Mouse (Mus musculus) monocyte, adult 2 months (primary cell): ENCODE measurements at regions not wholly inside any gene's neighbourhood (a gene's known extent, or its start where the extent isn't known, plus 50 kb on each side); places are given as distances from the start of the nearest gene placed in this dataset.

Experiments
- DNase-seq, 2 experiments: peaks; one replicate each; pipeline ENCODE4 v3.0.0; 2022; ENCODE audit warnings: low spot score in 2 of 2, low read depth in 1 of 2

DNA sequence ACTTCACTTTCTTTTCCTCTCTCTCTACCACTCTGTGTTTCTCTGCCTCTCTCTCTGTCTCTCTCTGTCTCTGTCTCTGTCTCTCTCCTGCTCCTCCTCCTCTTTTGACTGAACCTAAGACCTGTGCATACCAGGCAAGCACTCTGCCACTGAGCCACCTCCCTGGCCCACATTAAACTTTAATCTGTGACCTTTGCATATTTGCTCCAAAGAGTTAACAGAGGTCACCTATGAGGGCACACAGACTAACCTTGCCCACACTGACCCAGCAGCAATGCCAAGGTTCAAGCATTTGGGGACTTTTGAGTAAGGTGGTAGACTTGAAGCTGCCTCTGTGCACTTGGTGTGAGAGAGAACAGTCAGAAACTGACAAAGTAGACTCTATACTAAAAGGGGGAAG is 123.4 kb upstream of the Tmem45b start:
- DNase-seq, result no peak

DNA sequence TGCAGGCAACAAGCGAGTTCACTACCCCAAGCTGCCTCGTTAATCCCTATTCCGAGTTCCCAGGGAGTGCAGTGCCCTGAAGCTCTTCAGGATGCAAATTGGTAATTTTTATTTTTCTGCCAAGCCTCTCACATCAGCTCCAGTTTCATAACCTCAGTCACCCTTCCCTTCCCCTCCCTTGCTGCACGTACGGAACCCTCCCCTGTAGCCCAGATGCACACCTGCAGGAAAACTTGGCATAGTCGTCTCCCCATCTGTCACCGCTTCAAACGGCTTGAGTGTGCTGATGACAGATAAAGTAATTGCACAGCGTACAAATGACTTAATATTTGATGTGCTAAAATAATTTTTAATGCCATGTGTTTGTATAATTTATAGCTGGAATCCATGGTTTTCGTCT is 119.7 kb upstream of the Tmem45b start:
- no peak for DNase-seq

DNA sequence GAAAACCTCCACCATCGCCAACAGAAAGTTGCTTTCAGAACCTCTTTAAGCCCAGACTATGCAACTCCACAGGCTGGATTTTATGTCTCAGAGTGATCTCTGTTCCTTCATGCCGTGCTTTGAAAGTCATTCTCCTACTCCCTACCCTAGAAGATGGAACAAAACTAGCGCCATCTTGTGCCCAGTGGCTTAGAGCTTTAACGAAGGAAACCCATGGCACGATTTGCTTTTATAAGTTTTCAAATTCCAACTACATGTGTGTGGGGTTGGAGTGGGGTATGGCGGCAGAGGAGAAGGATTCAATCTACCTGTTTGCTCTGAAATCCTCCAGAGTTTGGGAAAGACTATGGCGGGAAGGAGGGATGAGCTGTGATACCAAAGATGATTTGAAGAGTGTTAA is 118.7 kb upstream of the Tmem45b start:
- no peak for DNase-seq

DNA sequence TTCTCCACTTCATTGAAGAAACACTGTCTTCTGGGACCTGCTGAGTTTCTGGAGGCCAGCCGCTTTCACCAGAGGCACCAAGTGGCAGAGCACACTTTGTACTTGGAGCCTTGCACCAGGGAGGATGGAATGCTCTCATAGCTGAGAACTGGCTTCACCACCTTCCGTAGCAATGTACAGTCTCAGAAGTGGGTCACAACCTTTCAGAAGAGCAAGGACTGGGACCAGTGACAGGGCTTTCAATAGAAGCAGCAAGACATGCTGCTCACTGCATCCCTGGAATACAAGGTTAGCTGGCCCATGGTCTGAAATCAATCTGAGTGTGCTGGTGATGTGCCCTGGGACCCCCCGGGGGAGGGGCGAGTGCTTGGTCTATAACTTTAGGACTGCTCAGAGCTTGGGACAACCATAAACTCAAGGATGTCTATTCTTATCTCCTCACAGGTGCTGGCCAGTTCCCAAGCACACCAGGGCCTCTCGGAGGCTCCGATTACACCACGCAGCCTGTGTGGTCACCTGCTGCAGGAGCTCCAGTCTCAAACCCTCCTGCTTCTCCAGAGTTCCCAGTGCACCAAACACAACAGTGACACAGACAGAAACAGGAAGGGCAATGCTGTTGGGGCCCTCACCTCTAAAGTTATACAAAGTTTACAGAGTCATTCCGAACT is 114.4 kb upstream of the Tmem45b start:
- DNase-seq, result no peak

DNA sequence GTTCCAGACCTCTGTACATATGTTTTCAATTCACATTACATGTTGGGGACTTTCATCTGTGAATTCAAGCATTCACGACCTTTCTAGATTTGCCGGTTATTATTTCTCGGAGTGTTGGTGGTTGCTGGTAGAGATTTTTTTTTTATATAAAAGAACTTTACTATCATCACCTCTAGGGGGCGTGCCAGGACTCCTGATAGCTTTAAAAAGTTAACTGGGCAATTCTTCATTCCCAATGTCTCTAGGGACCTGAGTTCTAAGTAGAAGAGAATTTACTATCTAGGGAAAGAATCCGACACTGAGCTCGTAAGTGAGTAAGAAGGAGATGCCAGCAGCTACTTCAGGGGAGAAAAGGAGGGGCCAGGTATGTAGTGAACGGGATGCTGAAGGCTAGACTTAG is 112.8 kb upstream of the Tmem45b start:
- no peak for DNase-seq

DNA sequence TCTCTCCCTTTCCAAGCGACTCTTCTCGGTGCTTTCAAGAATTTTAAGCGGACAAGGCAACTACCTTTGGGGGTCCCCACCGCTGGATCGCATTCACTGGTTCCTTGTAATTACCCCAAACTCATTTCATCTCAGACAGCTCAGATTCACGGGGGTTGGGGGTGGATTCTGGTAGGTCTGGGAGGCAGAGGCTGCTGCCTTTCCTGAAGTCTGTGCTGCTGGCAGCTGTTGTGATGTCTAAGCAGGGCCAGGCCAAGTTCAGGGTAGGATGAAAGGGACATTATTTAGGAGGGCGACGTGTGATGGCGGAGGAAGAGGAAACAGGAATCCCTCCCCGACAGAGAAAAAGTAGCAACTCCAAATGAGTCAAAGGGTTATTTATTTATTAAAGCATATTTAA is 102.8 kb upstream of the Tmem45b start:
- no peak for DNase-seq

DNA sequence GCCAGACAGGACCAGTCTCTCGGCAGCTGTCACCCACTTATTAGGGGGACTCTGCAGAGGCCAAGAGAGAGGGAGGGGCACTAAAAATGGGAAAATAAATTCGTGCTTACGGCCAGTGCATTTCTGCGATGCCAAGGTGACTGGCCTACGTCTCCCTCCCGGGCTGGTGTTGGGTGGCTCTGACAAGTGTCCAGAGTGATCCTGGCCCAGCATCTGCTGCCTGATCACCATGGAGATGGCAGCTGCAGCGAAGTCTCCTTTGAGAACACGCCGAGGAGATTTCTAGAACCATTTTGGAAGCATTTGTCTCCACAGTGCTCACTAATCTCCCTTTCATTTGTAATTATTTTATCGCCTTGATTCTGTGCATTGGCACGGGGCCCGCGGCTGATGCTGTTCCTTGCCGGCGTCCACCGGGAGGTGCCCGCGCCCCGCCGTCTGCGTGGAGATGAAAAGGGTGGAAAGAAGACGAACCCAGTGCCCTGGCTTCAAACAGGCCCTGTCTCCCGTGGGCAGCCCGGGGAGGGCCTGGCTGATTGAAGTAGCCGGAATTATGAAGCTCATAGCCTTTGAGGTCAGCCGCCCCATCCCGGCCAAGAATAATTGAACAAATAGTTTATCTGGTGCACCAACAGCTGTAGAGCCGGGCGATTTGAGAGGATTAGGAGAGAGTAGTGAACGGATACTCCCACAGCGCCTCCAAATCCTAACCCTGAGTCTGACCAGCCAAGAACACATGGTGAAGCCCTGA is 102.2 kb upstream of the Tmem45b start:
- no peak for DNase-seq

DNA sequence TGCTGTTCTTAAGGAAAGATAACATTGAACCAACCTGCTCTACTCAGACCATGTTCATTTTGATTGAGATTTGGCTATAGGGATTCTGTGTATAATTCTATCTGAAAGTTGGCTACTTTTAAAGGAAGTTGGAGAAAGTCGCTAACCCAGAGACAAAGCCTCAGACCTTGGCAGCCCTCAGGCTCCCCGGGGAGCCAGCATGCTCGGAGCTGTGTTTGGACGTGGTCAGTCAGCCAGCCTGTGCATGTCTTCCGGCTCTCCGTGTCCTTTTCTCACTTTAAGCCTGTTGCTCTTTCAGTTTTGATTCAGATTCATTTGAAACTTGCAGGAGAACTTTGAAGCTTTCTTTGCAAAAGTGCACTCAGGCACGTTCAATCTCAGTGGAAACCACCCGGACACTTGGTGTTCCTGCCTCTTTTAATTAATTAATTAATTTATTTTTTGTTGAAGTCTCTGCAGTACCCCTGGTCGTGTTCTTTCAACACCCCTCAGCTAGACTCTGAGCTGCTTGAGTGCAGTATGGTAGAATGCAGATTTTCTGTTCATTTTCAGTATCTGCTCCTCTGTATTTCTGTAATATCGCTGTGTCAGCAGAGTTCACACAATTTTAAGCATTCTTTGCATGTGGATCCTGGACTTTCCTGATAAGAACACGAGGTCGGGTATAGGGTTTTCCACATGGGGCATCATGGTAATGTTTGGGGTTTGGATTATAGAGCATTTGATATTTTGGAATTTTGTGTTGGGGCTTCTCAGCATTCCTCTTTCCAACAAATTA is 100.9 kb upstream of the Tmem45b start:
- no peak for DNase-seq

DNA sequence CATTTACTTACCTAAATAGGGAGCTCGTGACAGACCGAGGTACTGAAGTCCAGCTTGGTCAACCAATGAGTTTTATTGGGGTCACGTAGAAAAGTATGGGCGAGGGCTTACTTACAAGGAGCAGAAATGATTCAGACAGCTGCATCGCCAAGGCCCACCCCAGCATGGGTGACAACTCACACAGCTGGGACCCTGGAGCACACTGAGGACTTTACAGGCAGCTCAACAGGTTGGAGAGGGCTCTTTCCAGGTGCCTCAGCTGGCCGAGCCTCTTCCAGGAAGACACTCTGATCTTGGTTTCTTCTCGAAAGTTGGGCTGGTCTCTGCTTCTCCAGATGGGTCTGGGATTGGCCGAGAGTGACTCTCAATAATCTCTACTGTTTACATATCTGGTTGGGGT is 99.3 kb upstream of the Tmem45b start:
- no peak for DNase-seq

DNA sequence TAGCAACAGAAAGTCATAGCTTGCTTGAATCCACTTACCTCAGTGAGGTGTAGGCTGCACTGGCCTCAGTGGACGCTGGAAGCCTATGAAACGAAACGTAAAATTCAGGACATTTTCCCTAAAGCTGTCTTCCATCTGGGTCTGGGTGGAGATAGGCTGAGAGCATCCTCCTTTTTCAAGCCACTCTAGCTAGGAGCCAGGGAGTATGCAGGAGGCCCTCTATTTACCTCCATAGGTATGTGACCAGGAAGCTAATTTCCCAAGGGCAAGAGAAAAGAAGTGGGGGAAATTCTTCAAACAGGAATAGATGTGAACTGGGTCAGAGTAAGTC is 95.9 kb upstream of the Tmem45b start:
- DNase-seq, result no peak

DNA sequence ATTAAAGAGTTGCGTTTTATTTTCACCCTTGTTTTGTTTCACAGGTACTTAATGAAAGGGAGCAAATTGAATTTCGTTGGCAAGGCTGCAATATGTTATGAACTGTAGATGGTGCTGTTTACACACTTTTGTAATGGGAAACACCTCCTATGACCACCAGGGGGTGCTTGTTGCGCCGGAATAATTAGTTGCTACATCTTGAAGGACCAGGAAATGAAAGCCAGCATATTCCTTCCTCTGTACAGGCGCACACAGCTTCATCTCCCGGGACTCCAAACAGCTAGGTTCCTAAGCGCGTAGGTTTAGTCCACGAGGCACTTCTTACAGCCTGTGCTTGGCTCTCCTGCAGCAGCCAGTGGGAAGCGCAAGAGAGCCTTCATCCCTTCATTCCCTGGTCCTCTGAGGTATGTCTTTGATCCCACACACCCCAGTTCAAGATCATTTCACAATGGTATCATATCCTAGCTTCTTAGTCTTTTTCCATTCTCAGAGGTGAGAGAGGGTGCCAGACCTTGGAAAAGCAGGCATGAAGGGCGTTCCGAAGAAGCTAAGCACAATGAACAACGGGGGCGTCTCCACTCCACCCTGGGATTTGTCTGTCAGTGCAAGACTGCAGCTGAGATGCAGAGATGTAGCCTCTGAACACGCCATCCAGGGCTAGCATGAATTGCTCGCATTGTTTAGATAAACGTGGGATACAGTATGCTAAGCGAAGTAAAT is 95.4 kb upstream of the Tmem45b start:
- peak in 1 of 2 experiments; percentile 5 for DNase-seq

DNA sequence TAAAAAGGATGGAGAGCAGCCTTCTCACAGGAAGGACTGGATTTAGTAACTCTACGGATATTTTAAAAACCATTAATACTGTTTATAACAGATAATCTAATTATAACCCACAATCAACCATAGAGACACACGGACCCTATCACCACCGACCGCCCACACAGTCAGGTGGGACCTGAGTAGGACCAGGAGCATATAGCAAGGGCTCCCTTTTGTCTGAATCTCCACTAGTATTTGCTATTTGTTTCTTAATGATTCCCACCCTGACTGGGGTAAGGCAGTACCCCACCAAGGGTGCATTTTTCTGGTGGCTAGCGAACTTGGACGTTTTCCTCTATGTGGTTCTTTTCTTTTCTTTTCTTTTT is 79.4 kb upstream of the Tmem45b start:
- DNase-seq, result no peak

DNA sequence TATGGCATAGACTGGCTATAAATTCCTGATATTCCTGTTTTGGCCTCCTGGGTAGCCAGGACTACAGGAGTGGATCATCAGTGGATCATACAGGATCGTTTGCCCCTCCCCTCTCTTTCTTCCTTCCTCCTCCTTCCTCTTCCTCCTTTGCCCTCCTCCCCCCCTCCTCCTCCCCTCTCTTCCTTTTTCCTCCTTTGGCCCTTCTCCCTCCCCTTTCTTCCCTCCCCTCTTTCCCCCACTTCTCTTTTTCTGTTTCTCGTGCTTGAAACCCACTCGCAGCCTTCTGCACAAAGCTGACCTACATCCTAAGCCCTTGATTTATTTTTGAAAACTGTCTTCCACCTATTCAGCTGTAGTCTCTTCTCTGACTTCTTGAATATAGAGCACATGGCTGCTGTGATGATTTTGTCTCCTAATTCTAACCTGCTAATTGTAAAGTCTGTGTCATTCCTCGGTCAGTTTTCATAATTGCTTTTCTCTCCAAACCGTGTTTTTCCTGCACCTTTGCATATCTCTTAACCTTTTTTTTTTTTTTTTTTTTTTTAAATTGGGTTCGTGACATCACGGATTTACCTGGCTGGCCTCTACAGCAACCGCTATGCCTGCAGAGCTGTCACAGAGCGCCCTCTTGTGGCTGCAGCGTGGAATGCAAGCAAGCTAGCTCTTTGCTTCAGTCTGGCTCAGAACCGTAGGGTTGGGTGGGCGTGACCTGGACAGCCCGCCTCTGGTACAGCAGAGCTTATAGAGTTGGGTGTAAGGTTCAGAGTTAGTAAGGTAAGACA is 78.8 kb upstream of the Tmem45b start:
- DNase-seq, result no peak

DNA sequence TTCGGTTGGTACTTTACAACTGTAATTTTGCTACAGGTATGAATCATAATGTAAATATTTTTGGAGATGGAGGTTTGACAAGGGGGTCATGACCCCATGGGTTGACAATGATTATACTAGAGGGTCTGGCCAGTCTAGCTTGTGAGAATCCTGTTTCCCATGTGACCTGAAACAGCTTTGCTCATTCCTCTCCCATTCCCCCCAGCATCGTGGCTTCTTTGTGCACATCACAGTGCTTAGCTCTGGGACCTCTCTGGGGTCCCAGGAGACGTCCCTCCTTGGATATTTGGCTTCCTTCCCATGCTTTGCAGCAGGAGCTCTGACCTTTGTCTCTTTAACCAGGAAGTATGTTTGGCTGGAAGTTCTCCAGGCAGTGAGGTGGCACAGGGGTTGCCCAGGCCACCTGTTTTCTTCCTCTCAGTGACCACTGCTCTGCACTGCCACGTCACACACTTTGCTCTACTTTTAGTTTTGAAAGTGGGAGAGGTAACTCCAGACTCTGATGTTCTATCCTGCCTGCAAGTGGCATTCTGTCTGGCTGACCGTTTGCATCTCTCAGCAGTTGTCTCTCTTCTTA is 77.4 kb upstream of the Tmem45b start:
- no peak for DNase-seq

DNA sequence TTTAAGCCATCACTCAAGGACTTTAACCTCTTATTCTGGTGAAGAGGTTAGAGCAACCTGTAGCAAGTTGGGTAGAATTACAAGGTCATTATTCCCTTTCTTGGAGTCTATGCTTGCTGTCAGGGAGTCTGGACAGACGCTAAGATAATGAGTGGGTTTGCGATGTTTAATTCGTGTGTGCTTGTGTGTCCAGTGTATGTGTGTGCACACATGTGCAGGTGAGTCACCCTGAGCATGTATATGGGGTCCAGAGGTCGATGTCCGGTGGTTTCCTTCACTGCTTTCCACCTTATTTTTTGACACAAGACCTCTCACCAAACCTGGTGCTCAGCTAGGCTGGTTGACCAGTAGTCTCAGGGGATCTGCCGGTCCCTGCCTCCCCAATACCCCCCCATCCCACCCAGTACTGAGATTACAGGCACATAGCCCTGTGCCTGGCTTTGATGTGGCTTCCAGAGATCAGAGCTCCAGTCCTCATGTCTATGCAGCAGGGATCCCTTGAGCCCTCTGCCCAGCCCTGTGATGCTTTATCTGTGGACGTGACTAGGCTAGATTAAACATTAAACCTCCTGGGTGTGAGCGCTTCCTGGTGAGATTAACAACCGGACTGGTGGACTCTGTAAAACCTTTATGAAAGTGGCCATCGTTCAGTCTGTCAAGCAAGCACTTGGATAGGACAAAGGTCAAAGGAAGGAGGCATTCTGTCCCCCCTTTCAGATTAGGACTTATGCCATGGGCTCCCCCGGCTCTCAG is 74.4 kb upstream of the Tmem45b start:
- DNase-seq, result no peak

DNA sequence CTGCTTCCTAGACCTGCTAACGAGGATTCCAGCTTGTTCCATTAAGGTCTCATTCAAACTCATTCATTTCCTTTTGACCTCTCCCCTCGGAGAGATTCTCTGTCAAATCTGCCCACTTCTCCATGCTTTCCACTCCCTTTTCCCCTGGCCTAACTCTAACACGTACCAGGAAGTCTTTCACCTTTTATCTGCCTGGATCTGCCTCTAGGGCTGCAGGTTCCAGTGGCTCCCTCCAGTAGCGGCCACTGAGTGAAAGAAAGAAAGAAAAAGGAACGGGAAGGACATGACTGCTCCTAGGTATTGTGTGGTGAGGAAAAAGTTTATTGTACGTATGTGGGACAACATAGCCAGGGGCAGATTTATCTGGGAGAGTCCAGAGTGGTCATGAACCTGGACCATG is 64.8 kb upstream of the Tmem45b start:
- DNase-seq, result no peak

DNA sequence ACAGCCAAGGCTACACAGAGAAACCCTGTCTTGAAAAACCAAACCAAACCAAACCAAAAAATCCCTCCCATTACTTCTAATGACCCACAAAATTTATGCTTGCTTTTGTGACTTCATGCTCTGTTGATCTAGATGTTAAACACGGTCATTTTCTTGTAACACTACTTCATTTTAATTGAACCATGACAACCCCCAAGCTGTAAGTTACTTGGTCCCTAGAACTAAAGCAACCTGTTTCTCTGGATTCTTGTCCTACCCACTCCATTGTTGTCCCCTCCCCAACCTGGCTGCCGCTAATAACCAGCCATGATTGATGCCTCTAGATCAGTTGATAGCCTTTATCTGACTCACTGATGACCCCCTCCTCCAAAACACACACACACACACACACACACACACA is 63.0 kb upstream of the Tmem45b start:
- DNase-seq, result no peak
